Mouse (Mus musculus): Measurements from ENCODE around the gene Sh3d19. TPM values are rescaled to one million over a fixed set of nuclear protein-coding genes. Genes with fewer than 3 reads are reported as not detected.

The Sh3d19 gene
- polyA plus RNA-seq, 1 experiment from 2014 or later: 33.0 TPM

GRCm38 (mm10) chr3:86129757-86130156 lies 158.8 kb downstream of the Sh3d19 start:
- peaks cover 24% of the 10 kb centered on the region for H3K36me3 ChIP-seq
- ATAC-seq (ENCODE audit: borderline replicate concordance, extremely low read depth, low FRiP score, low TSS enrichment): no peak
- H3K27me3 ChIP-seq: no peaks in the 10 kb centered on the region
- no peak overlapping the region for H3K27ac ChIP-seq
- H3K9me3 ChIP-seq: no peaks in the 10 kb centered on the region
- no peak overlapping the region for H3K4me3 ChIP-seq
- H3K4me1 ChIP-seq: no peaks in the 10 kb centered on the region
- no peak overlapping the region for H3K4me2 ChIP-seq
- H3K9ac ChIP-seq: no peak overlapping the region
- WGBS: 10% methylated on average over 6 of the region's 6 CpGs

GRCm38 (mm10) chr3:86134939-86135638 lies 164.2 kb downstream of the Sh3d19 start:
- peaks cover 4% of the 10 kb centered on the region for H3K4me1 ChIP-seq
- H3K27me3 ChIP-seq: no peaks in the 10 kb centered on the region
- H3K9me3 ChIP-seq: no peaks in the 10 kb centered on the region
- peaks cover 50% of the 10 kb centered on the region for H3K36me3 ChIP-seq
- no peak overlapping the region for H3K4me2 ChIP-seq
- 84% methylated on average over 6 of the region's 6 CpGs for WGBS
- H3K9ac ChIP-seq: no peak overlapping the region
- H3K27ac ChIP-seq: no peak overlapping the region
- no peak overlapping the region for H3K4me3 ChIP-seq
- ATAC-seq (ENCODE audit: borderline replicate concordance, extremely low read depth, low FRiP score, low TSS enrichment): no peak

- Histone ChIP-seq H3K4me3 (no peak overlapping the region), H3K27ac (no peak overlapping the region), H3K9me3 (no peaks in the 10 kb centered on the region), H3K9ac (no peak overlapping the region), H3K36me3 (peaks cover 57% of the 10 kb centered on the region), H3K4me1 (peaks cover 12% of the 10 kb centered on the region), H3K4me2 (no peak overlapping the region), H3K27me3 (no peaks in the 10 kb centered on the region)
- ATAC-seq (ENCODE audit: borderline replicate concordance, extremely low read depth, low FRiP score, low TSS enrichment): no peak
- WGBS: 83% methylated on average over 6 of the region's 6 CpGs
These were observed 165.1 kb downstream of the Sh3d19 start for GRCm38 (mm10) chr3:86135886-86136563.

GRCm38 (mm10) chr3:86136936-86137574 lies 166.1 kb downstream of the Sh3d19 start:
- Histone ChIP-seq H3K27me3 (no peaks in the 10 kb centered on the region), H3K4me3 (no peak overlapping the region), H3K4me1 (peaks cover 14% of the 10 kb centered on the region), H3K27ac (no peak overlapping the region), H3K9ac (no peak overlapping the region), H3K36me3 (peaks cover 61% of the 10 kb centered on the region), H3K4me2 (no peak overlapping the region), H3K9me3 (no peaks in the 10 kb centered on the region)
- no peak for ATAC-seq (ENCODE audit: borderline replicate concordance, extremely low read depth, low FRiP score, low TSS enrichment)
- WGBS: 83% methylated on average over 6 of the region's 6 CpGs

- Histone ChIP-seq H3K9ac (no peak overlapping the region), H3K4me1 (peaks cover 14% of the 10 kb centered on the region), H3K4me3 (no peak overlapping the region), H3K9me3 (no peaks in the 10 kb centered on the region), H3K36me3 (peaks cover 56% of the 10 kb centered on the region), H3K27me3 (no peaks in the 10 kb centered on the region), H3K4me2 (no peak overlapping the region), H3K27ac (no peak overlapping the region)
- 89% methylated on average over 4 of the region's 4 CpGs for WGBS
- ATAC-seq (ENCODE audit: borderline replicate concordance, extremely low read depth, low FRiP score, low TSS enrichment): no peak
These were observed 168.8 kb downstream of the Sh3d19 start for GRCm38 (mm10) chr3:86139660-86140059.

- Histone ChIP-seq H3K36me3 (peaks cover 47% of the 10 kb centered on the region), H3K27me3 (no peaks in the 10 kb centered on the region), H3K4me1 (peaks cover 14% of the 10 kb centered on the region), H3K4me2 (peak overlapping the region; percentile 80), H3K4me3 (peak overlapping the region; percentile 96), H3K9me3 (no peaks in the 10 kb centered on the region), H3K27ac (peak overlapping the region; percentile 84; the same call in 1 of the 2 replicates), H3K9ac (peak overlapping the region; percentile 94)
- ATAC-seq (ENCODE audit: borderline replicate concordance, extremely low read depth, low FRiP score, low TSS enrichment): no peak
- 3% methylated on average over 7 of the region's 7 CpGs for WGBS
These were observed 170.5 kb downstream of the Sh3d19 start for GRCm38 (mm10) chr3:86141366-86141765.

- Histone ChIP-seq H3K27ac (peak overlapping the region; percentile 84), H3K36me3 (peaks cover 42% of the 10 kb centered on the region), H3K9ac (peak overlapping the region; percentile 94), H3K4me3 (peak overlapping the region; percentile 96), H3K4me2 (peak overlapping the region; percentile 80), H3K27me3 (no peaks in the 10 kb centered on the region), H3K4me1 (peaks cover 14% of the 10 kb centered on the region), H3K9me3 (no peaks in the 10 kb centered on the region)
- ATAC-seq (ENCODE audit: borderline replicate concordance, extremely low read depth, low FRiP score, low TSS enrichment): peak; percentile 32
- under 1% methylated on average over 18 of the region's 18 CpGs for WGBS
These were observed 171.0 kb downstream of the Sh3d19 start for GRCm38 (mm10) chr3:86141886-86142262.

GRCm38 (mm10) chr3:86142263-86142933 lies 171.5 kb downstream of the Sh3d19 start, which contains the start of gene Rps3a1:
TSS of gene Rps3a1 (minus strand) at chr3:86142702.
- H3K36me3 ChIP-seq: peaks cover 36% of the 10 kb centered on the region
- peak within 1 kb of the TSS; percentile 94 for H3K9ac ChIP-seq
- ATAC-seq (ENCODE audit: borderline replicate concordance, extremely low read depth, low FRiP score, low TSS enrichment): peak; percentile 96
- peak within 1 kb of the TSS; percentile 80 for H3K4me2 ChIP-seq
- H3K27me3 ChIP-seq: no peaks in the 10 kb centered on the region
- WGBS: under 1% methylated on average over 64 of the region's 77 CpGs
- H3K27ac ChIP-seq: peak within 1 kb of the TSS; percentile 84
- H3K9me3 ChIP-seq: no peaks in the 10 kb centered on the region
- peak within 1 kb of the TSS; percentile 96 for H3K4me3 ChIP-seq
- H3K4me1 ChIP-seq: peaks cover 14% of the 10 kb centered on the region

- Histone ChIP-seq H3K4me2 (peak overlapping the region; percentile 38), H3K36me3 (peaks cover 32% of the 10 kb centered on the region), H3K9me3 (no peaks in the 10 kb centered on the region), H3K4me3 (no peak overlapping the region), H3K27me3 (no peaks in the 10 kb centered on the region), H3K4me1 (peaks cover 14% of the 10 kb centered on the region), H3K9ac (no peak overlapping the region), H3K27ac (no peak overlapping the region)
- WGBS: 30% methylated on average over 6 of the region's 6 CpGs
- ATAC-seq (ENCODE audit: borderline replicate concordance, extremely low read depth, low FRiP score, low TSS enrichment): peak; percentile 12
These were observed 172.0 kb downstream of the Sh3d19 start for GRCm38 (mm10) chr3:86142934-86143317.

- 77% methylated on average over 6 of the region's 6 CpGs for WGBS
- H3K4me2 ChIP-seq: no peak overlapping the region
- no peak overlapping the region for H3K9ac ChIP-seq
- no peak overlapping the region for H3K4me3 ChIP-seq
- H3K4me1 ChIP-seq: peaks cover 14% of the 10 kb centered on the region
- peaks cover 28% of the 10 kb centered on the region for H3K36me3 ChIP-seq
- H3K27ac ChIP-seq: no peak overlapping the region
- H3K27me3 ChIP-seq: no peaks in the 10 kb centered on the region
- H3K9me3 ChIP-seq: no peaks in the 10 kb centered on the region
- no peak for ATAC-seq (ENCODE audit: borderline replicate concordance, extremely low read depth, low FRiP score, low TSS enrichment)
These were observed 172.4 kb downstream of the Sh3d19 start for GRCm38 (mm10) chr3:86143343-86143742.

GRCm38 (mm10) chr3:86149063-86149462 lies 178.2 kb downstream of the Sh3d19 start:
- 82% methylated on average over 6 of the region's 6 CpGs for WGBS

More at GRCm38 (mm10) chr3:86149063-86149462, 178.2 kb downstream of the Sh3d19 start:
- H3K4me2 ChIP-seq: no peak overlapping the region
- H3K27me3 ChIP-seq: no peaks in the 10 kb centered on the region
- no peak overlapping the region for H3K9ac ChIP-seq
- H3K27ac ChIP-seq: no peak overlapping the region
- no peak overlapping the region for H3K4me3 ChIP-seq
- no peak for ATAC-seq (ENCODE audit: borderline replicate concordance, extremely low read depth, low FRiP score, low TSS enrichment)
- no peaks in the 10 kb centered on the region for H3K36me3 ChIP-seq
- no peaks in the 10 kb centered on the region for H3K4me1 ChIP-seq
- H3K9me3 ChIP-seq: no peaks in the 10 kb centered on the region
